13 mouse cellular contexts compared by ENCODE assay signal in the genomic region with DNA sequence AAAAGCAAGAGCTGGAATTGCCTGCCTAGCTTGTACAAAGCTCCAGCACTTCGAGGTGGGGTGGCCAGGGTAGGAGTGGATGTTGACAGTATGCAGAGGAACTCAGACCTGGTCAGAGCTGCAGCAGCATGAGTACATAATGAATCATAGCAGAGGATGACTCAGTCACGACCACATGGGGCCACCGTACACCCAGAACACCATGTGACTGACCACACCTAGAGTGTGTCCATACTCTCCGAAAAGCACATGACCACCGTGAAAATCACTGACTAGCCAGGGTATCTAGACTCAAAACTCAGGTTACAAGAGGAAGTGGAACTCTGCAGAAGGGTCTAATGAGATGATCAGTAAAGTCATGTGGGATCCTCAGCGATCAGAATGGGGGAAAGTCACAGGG. TPM values are rescaled to one million over a fixed set of nuclear protein-coding genes. Genes with fewer than 3 reads are reported as not detected.
DNase-seq lines count a peak whose midpoint lies in the region; ATAC-seq lines count a peak whose summit lies in the region.
"Had no signal": no experiment of that assay in that cellular context is flagged by ENCODE, and none has a peak within 500 bp of the region (broad histone marks: within the 10 kb centered on the region; RNA-seq: fewer than 3 reads in every experiment).

No protein-coding gene starts in this region.

- intact Hi-C loops in left cerebral cortex, postnatal 4 days (cut with DNase I): no loop called here

- H3K9ac ChIP-seq in kidney, embryonic 15.5 days: no peak overlapping the region
- H3K9ac ChIP-seq: limb, embryonic 12.5 days had no signal

- H3K4me2 ChIP-seq in kidney, embryonic 15.5 days: no peak overlapping the region
- H3K4me2 ChIP-seq: limb, embryonic 12.5 days had no signal

- 83% methylated on average over 6 of the region's 6 CpGs for WGBS in kidney, embryonic 15.5 days

- no peak overlapping the region for H3K27ac ChIP-seq in kidney, embryonic 15.5 days
- H3K27ac ChIP-seq: heart, adult 2 months; limb, embryonic 12.5 days; midbrain, embryonic 10.5 days had no signal

- no peaks in the 10 kb centered on the region for H3K27me3 ChIP-seq in kidney, embryonic 15.5 days
- H3K27me3 ChIP-seq: limb, embryonic 12.5 days had no signal

- H3K4me1 ChIP-seq in kidney, embryonic 15.5 days: peaks cover 19% of the 10 kb centered on the region

- peak; percentile 39; the same call in 1 of the 2 replicates for ATAC-seq in frontal cortex, adult (ENCODE audit: low TSS enrichment)
- no peak for ATAC-seq in kidney, embryonic 15.5 days (replicated peaks; ENCODE audit: low FRiP score)

- DNase-seq in frontal cortex, postnatal 36 days (ENCODE audit: low spot score in 2 of 2): no peak
- DNase-seq in urinary bladder, postnatal 14 days (ENCODE audit: low spot score): peak; percentile 71
- no peak for DNase-seq in urinary bladder, postnatal 10 days (ENCODE audit: low spot score)
- peak; percentile 61 for DNase-seq in lung, postnatal 25 days (ENCODE audit: low spot score)
- DNase-seq in yolk sac, embryonic 10.5 days (ENCODE audit: low spot score): peak; percentile 37
- DNase-seq in left cerebral cortex, postnatal 4 days: no peak
- DNase-seq: B cell, adult 2 months; heart, adult 2 months had no signal

- peaks cover 64% of the 10 kb centered on the region for H3K36me3 ChIP-seq in kidney, embryonic 15.5 days

- H3K9me3 ChIP-seq in kidney, embryonic 15.5 days (replicated peaks): no peaks in the 10 kb centered on the region
- H3K9me3 ChIP-seq: limb, embryonic 12.5 days; midbrain, embryonic 10.5 days had no signal

- no peak overlapping the region for H3K4me3 ChIP-seq in kidney, embryonic 15.5 days (replicated peaks)
- H3K4me3 ChIP-seq: heart, adult 2 months; limb, embryonic 12.5 days; midbrain, embryonic 10.5 days had no signal

RNA-seq across cellular contexts. Expression of a gene that starts 7.8 kb away (rescaled TPM):
- total RNA-seq in left cerebral cortex, postnatal 4 days (2021): 10 to 100 TPM; 20.1 to 25.3 TPM
- polyA plus RNA-seq in kidney, embryonic 15.5 days (2015; fragmentation: Nextera tagmentation; extraction: Ambion mirVana): 115 and 122 TPM in 2 replicates

RNA-seq across cellular contexts. Expression of a gene that starts 29.0 kb away (rescaled TPM):
- total RNA-seq in left cerebral cortex, postnatal 4 days (2021): 100 to 1,000 TPM; 194 to 211 TPM
- 92.1 and 98.0 TPM in 2 replicates for polyA plus RNA-seq in kidney, embryonic 15.5 days (2015; fragmentation: Nextera tagmentation; extraction: Ambion mirVana)

RNA-seq across cellular contexts. Expression of a gene that starts 29.1 kb away (rescaled TPM):
- 1 to 10 TPM; 6.2 to 7.4 TPM for total RNA-seq in left cerebral cortex, postnatal 4 days (2021)
- polyA plus RNA-seq in kidney, embryonic 15.5 days (2015; fragmentation: Nextera tagmentation; extraction: Ambion mirVana): 10.3 and 13.9 TPM in 2 replicates

RNA-seq across cellular contexts. Expression of a gene that starts 42.7 kb away (rescaled TPM):
- total RNA-seq in left cerebral cortex, postnatal 4 days (2021): 10 to 100 TPM; 50.1 to 53.9 TPM
- 79.9 and 83.4 TPM in 2 replicates for polyA plus RNA-seq in kidney, embryonic 15.5 days (2015; fragmentation: Nextera tagmentation; extraction: Ambion mirVana)

RNA-seq across cellular contexts. Expression of a gene that starts 47.2 kb away (rescaled TPM):
- total RNA-seq in left cerebral cortex, postnatal 4 days (2021): not detected
- 6.0 TPM in 2 replicates for polyA plus RNA-seq in kidney, embryonic 15.5 days (2015; fragmentation: Nextera tagmentation; extraction: Ambion mirVana)
- polyA plus RNA-seq: cortical plate, adult 2 months had no signal

Comparison
In these comparisons a context has a peak if more than half of its experiments do, and no peak if none do; other contexts are left out.
1. DNase-seq: peak in urinary bladder, postnatal 14 days (single experiment), lung, postnatal 25 days (single experiment) and yolk sac, embryonic 10.5 days (single experiment); none in frontal cortex, postnatal 36 days (0 of 2), urinary bladder, postnatal 10 days (single experiment) and left cerebral cortex, postnatal 4 days (single experiment).